Mouse (Mus musculus): ENCODE measurements around the gene Shb.

GRCm38 (mm10) chr4:45416314-45416713 is 116.0 kb downstream of the Shb start:
- TF ChIP-seq CTCF (IDR thresholded peaks at IDR 0.05; ENCODE audit: low read depth), result no peak
- TF ChIP-seq EP300 (IDR thresholded peaks at IDR 0.05; ENCODE audit: low read depth), result no peak

Data from heart, postnatal 0 days (tissue).